Mouse (Mus musculus) midbrain, embryonic 13.5 days (tissue): ENCODE data around the gene Hic2. TPM values are rescaled to one million over a fixed set of nuclear protein-coding genes. Genes with fewer than 3 reads are reported as not detected.
A peak's percentile ranks its signal among the peaks of the same experiment; 100 is the strongest.

Experiments used
- ATAC-seq: fragments of 200-750 bp; cut with Nextera tagmentation; 2 replicates; pipeline ENCODE4 v1.8.0; 2017; ENCODE audit warnings: mild to moderate bottlenecking, moderate TSS enrichment, moderate library complexity
- H3K27ac ChIP-seq: fragments of 300-500 bp; sonication (generic); 2 replicates; pipeline ENCODE4 v1.5.1; 2015; ENCODE audit warnings: inconsistent platforms, mild to moderate bottlenecking, moderate library complexity
- H3K27me3 ChIP-seq: fragments of 300-500 bp; sonication (generic); 2 replicates; pipeline ENCODE4 v1.6.1; 2015; ENCODE audit warnings: mild to moderate bottlenecking, inconsistent platforms
- H3K36me3 ChIP-seq: fragments of 300-500 bp; sonication (generic); 2 replicates; pipeline ENCODE4 v1.6.1; 2015; ENCODE audit warnings: mild to moderate bottlenecking, inconsistent platforms
- H3K4me1 ChIP-seq: fragments of 300-500 bp; sonication (generic); replicated peaks from 2 replicates; pipeline ENCODE4 v1.6.1; 2015; ENCODE audit warnings: inconsistent platforms
- H3K4me2 ChIP-seq: fragments of 300-500 bp; sonication (generic); replicated peaks from 2 replicates; pipeline ENCODE4 v1.6.1; 2015; ENCODE audit warnings: moderate library complexity, mild to moderate bottlenecking, inconsistent platforms
- H3K4me3 ChIP-seq: fragments of 300-500 bp; sonication (generic); replicated peaks from 2 replicates; pipeline ENCODE4 v1.5.1; 2015; ENCODE audit warnings: mild to moderate bottlenecking, inconsistent platforms
- H3K9ac ChIP-seq: fragments of 300-500 bp; sonication (generic); replicated peaks from 2 replicates; pipeline ENCODE4 v1.6.1; 2015; ENCODE audit warnings: mild to moderate bottlenecking, inconsistent platforms
- H3K9me3 ChIP-seq: fragments of 300-500 bp; sonication (generic); 2 replicates; pipeline ENCODE4 v1.6.1; 2016; ENCODE audit warnings: mild to moderate bottlenecking, inconsistent platforms
- WGBS: fragments of 180-500 bp; shearing (Covaris S2); methylation state at CpG from one replicate; pipeline ENCODE4 v1.1.7; 2015; 5-methylcytosine and 5-hydroxymethylcytosine counted together
- polyA plus RNA-seq: library from polyadenylated mRNA; unstranded; fragments of >200 nt; fragmentation: Nextera tagmentation; extraction: Ambion mirVana; gene quantifications from 2 replicates; pipeline ENCODE4 v1.2.1, GENCODE M21; 2015

The Hic2 gene
- polyA plus RNA-seq, 1 experiment from 2014 or later, result 13.2 TPM

- no peak overlapping the region for H3K4me2 ChIP-seq
- H3K27me3 ChIP-seq, result no peaks in the 10 kb centered on the region
- WGBS, result 86% methylated on average over 2 of the region's 2 CpGs
- ATAC-seq, result no peak
- H3K4me1 ChIP-seq, result peaks cover 59% of the 10 kb centered on the region
- no peak overlapping the region for H3K4me3 ChIP-seq
- no peaks in the 10 kb centered on the region for H3K9me3 ChIP-seq
- H3K27ac ChIP-seq, result no peak overlapping the region
- no peaks in the 10 kb centered on the region for H3K36me3 ChIP-seq
- H3K9ac ChIP-seq, result no peak overlapping the region
Measured at GRCm38 (mm10) chr16:17239409-17239808, 6.0 kb downstream of the Hic2 start.

- H3K9ac ChIP-seq, result no peak overlapping the region
- 77% methylated on average over 1 of the region's 1 CpGs for WGBS
- H3K9me3 ChIP-seq, result no peaks in the 10 kb centered on the region
- no peak overlapping the region for H3K4me3 ChIP-seq
- no peaks in the 10 kb centered on the region for H3K36me3 ChIP-seq
- no peak overlapping the region for H3K4me2 ChIP-seq
- no peak overlapping the region for H3K27ac ChIP-seq
- no peaks in the 10 kb centered on the region for H3K27me3 ChIP-seq
- H3K4me1 ChIP-seq, result peaks cover 20% of the 10 kb centered on the region
- ATAC-seq, result no peak
Measured at GRCm38 (mm10) chr16:17243731-17244130, 10.4 kb downstream of the Hic2 start.

- H3K4me1 ChIP-seq, result peaks cover 14% of the 10 kb centered on the region; the same call in 1 of the 2 replicates
- 81% methylated on average over 1 of the region's 1 CpGs for WGBS
Measured at GRCm38 (mm10) chr16:17244996-17245395, 11.6 kb downstream of the Hic2 start.

GRCm38 (mm10) chr16:17247727-17248126 lies 14.4 kb downstream of the Hic2 start:
- Histone ChIP-seq H3K9me3 (no peaks in the 10 kb centered on the region), H3K36me3 (no peaks in the 10 kb centered on the region), H3K27me3 (no peaks in the 10 kb centered on the region), H3K4me2 (no peak overlapping the region), H3K4me3 (no peak overlapping the region), H3K27ac (no peak overlapping the region), H3K9ac (no peak overlapping the region), H3K4me1 (peaks cover 23% of the 10 kb centered on the region)
- ATAC-seq, result no peak
- 80% methylated on average over 4 of the region's 4 CpGs for WGBS

More at GRCm38 (mm10) chr16:17244996-17245395, 11.6 kb downstream of the Hic2 start:
- ATAC-seq, result no peak
- Histone ChIP-seq H3K9me3 (no peaks in the 10 kb centered on the region), H3K4me2 (no peak overlapping the region), H3K27ac (no peak overlapping the region), H3K36me3 (no peaks in the 10 kb centered on the region), H3K27me3 (no peaks in the 10 kb centered on the region), H3K4me3 (no peak overlapping the region), H3K9ac (no peak overlapping the region)

- no peak for ATAC-seq
- Histone ChIP-seq H3K4me1 (peaks cover 37% of the 10 kb centered on the region), H3K9me3 (no peaks in the 10 kb centered on the region), H3K4me2 (no peak overlapping the region), H3K9ac (no peak overlapping the region), H3K4me3 (no peak overlapping the region), H3K27me3 (no peaks in the 10 kb centered on the region), H3K27ac (no peak overlapping the region), H3K36me3 (no peaks in the 10 kb centered on the region)
- 80% methylated on average over 6 of the region's 6 CpGs for WGBS
Measured at GRCm38 (mm10) chr16:17249135-17249534, 15.8 kb downstream of the Hic2 start.

- 75% methylated on average over 3 of the region's 3 CpGs for WGBS
- no peak overlapping the region for H3K27ac ChIP-seq
- 0 out of 2 replicates have a peak, but pooled peaks have one; percentile 3 for ATAC-seq
Measured at GRCm38 (mm10) chr16:17251539-17251938, 18.2 kb downstream of the Hic2 start.

GRCm38 (mm10) chr16:17252086-17252726 lies 18.8 kb downstream of the Hic2 start:
- Histone ChIP-seq H3K4me2 (no peak overlapping the region), H3K36me3 (peaks cover 17% of the 10 kb centered on the region), H3K27ac (no peak overlapping the region), H3K9ac (no peak overlapping the region), H3K4me3 (no peak overlapping the region), H3K4me1 (peaks cover 42% of the 10 kb centered on the region), H3K9me3 (no peaks in the 10 kb centered on the region), H3K27me3 (no peaks in the 10 kb centered on the region)
- 79% methylated on average over 3 of the region's 3 CpGs for WGBS
- ATAC-seq, result no peak

More at GRCm38 (mm10) chr16:17251539-17251938, 18.2 kb downstream of the Hic2 start:
- no peaks in the 10 kb centered on the region for H3K27me3 ChIP-seq
- no peak overlapping the region for H3K4me2 ChIP-seq
- no peak overlapping the region for H3K4me3 ChIP-seq
- H3K36me3 ChIP-seq, result peaks cover 14% of the 10 kb centered on the region
- no peak overlapping the region for H3K9ac ChIP-seq
- peaks cover 42% of the 10 kb centered on the region for H3K4me1 ChIP-seq
- no peaks in the 10 kb centered on the region for H3K9me3 ChIP-seq

- no peak overlapping the region for H3K4me2 ChIP-seq
- H3K4me3 ChIP-seq, result no peak overlapping the region
- H3K9ac ChIP-seq, result no peak overlapping the region
- H3K9me3 ChIP-seq, result no peaks in the 10 kb centered on the region
- ATAC-seq, result no peak
- no peak overlapping the region for H3K27ac ChIP-seq
- H3K4me1 ChIP-seq, result peaks cover 42% of the 10 kb centered on the region
- H3K27me3 ChIP-seq, result no peaks in the 10 kb centered on the region
- H3K36me3 ChIP-seq, result peaks cover 24% of the 10 kb centered on the region
- 75% methylated on average over 7 of the region's 7 CpGs for WGBS
Measured at GRCm38 (mm10) chr16:17252841-17253240, 19.5 kb downstream of the Hic2 start.

- Histone ChIP-seq H3K27me3 (no peaks in the 10 kb centered on the region), H3K27ac (peak overlapping the region; percentile 60; the same call in 1 of the 2 replicates), H3K9ac (peak overlapping the region; percentile 48; the same call in 1 of the 2 replicates), H3K4me2 (no peak overlapping the region), H3K4me1 (peaks cover 41% of the 10 kb centered on the region), H3K9me3 (no peaks in the 10 kb centered on the region), H3K4me3 (no peak overlapping the region), H3K36me3 (peaks cover 36% of the 10 kb centered on the region)
- ATAC-seq, result peak; percentile 17; the same call in 1 of the 2 replicates
- 9% methylated on average over 4 of the region's 4 CpGs for WGBS
Measured at GRCm38 (mm10) chr16:17254005-17254597, 20.7 kb downstream of the Hic2 start.

- WGBS, result 88% methylated on average over 2 of the region's 2 CpGs
- peaks cover 47% of the 10 kb centered on the region for H3K36me3 ChIP-seq
- H3K4me2 ChIP-seq, result no peak overlapping the region
- no peak for ATAC-seq
- H3K4me1 ChIP-seq, result peaks cover 35% of the 10 kb centered on the region
- H3K9me3 ChIP-seq, result no peaks in the 10 kb centered on the region
- H3K27ac ChIP-seq, result no peak overlapping the region
- H3K27me3 ChIP-seq, result no peaks in the 10 kb centered on the region
- no peak overlapping the region for H3K9ac ChIP-seq
- no peak overlapping the region for H3K4me3 ChIP-seq
Measured at GRCm38 (mm10) chr16:17255270-17255669, 21.9 kb downstream of the Hic2 start.

- no peak for ATAC-seq
- Histone ChIP-seq H3K36me3 (peaks cover 64% of the 10 kb centered on the region), H3K4me1 (peaks cover 22% of the 10 kb centered on the region), H3K4me3 (no peak overlapping the region), H3K9me3 (no peaks in the 10 kb centered on the region), H3K4me2 (no peak overlapping the region), H3K27ac (no peak overlapping the region), H3K27me3 (no peaks in the 10 kb centered on the region), H3K9ac (no peak overlapping the region)
- WGBS, result 93% methylated on average over 9 of the region's 9 CpGs
Measured at GRCm38 (mm10) chr16:17257359-17257821, 24.0 kb downstream of the Hic2 start.

- H3K27ac ChIP-seq, result no peak overlapping the region
- peaks cover 12% of the 10 kb centered on the region for H3K4me1 ChIP-seq
- H3K27me3 ChIP-seq, result no peaks in the 10 kb centered on the region
- no peak overlapping the region for H3K9ac ChIP-seq
- H3K4me2 ChIP-seq, result no peak overlapping the region
- H3K9me3 ChIP-seq, result no peaks in the 10 kb centered on the region
- 94% methylated on average over 12 of the region's 12 CpGs for WGBS
- ATAC-seq, result no peak
- H3K36me3 ChIP-seq, result peaks cover 72% of the 10 kb centered on the region
- H3K4me3 ChIP-seq, result no peak overlapping the region
Measured at GRCm38 (mm10) chr16:17258917-17259316, 25.5 kb downstream of the Hic2 start.
